Mouse (Mus musculus) intestine, embryonic 14.5 days (tissue): ENCODE measurements around the gene Gnaz. TPM values are rescaled to one million over a fixed set of nuclear protein-coding genes. Genes with fewer than 3 reads are reported as not detected.

Experiments used
- ATAC-seq: fragments of 200-750 bp; cut with Nextera tagmentation; replicated peaks from 2 replicates; pipeline ENCODE4 v1.8.0; 2017; ENCODE audit warnings: low read depth, moderate number of reproducible peaks, moderate TSS enrichment, moderate library complexity; ENCODE audit not compliant: low FRiP score, low TSS enrichment
- DNase-seq: peaks from one replicate; pipeline ENCODE4 v3.0.0-alpha.2; 2018; ENCODE audit warnings: low spot score
- H3K27ac ChIP-seq: fragments of 300-500 bp; sonication (generic); 2 replicates; pipeline ENCODE4 v1.5.1; 2014; ENCODE audit warnings: low read depth, mild to moderate bottlenecking, control low read depth
- H3K27me3 ChIP-seq: fragments of 300-500 bp; sonication (generic); replicated peaks from 2 replicates; pipeline ENCODE4 v1.6.1; 2014; ENCODE audit warnings: low read length, control low read depth; ENCODE audit not compliant: control insufficient read depth, insufficient read depth
- H3K36me3 ChIP-seq: fragments of 300-500 bp; sonication (generic); 2 replicates; pipeline ENCODE4 v1.6.1; 2014; ENCODE audit warnings: low read length, control low read depth; ENCODE audit not compliant: control insufficient read depth, insufficient read depth
- H3K4me1 ChIP-seq: fragments of 300-500 bp; sonication (generic); replicated peaks from 2 replicates; pipeline ENCODE4 v1.6.1; 2014; ENCODE audit warnings: low read length, control low read depth, mixed read lengths; ENCODE audit not compliant: control insufficient read depth, insufficient read depth
- H3K4me2 ChIP-seq: fragments of 300-500 bp; sonication (generic); 2 replicates; pipeline ENCODE4 v1.6.1; 2014; ENCODE audit warnings: low read length
- H3K4me3 ChIP-seq: fragments of 300-500 bp; sonication (generic); 2 replicates; pipeline ENCODE4 v1.5.1; 2014; ENCODE audit warnings: low read depth, low read length, control low read depth, mixed read lengths
- H3K9ac ChIP-seq: fragments of 300-500 bp; sonication (generic); 2 replicates; pipeline ENCODE4 v1.6.1; 2014; ENCODE audit warnings: mild to moderate bottlenecking, low read length
- H3K9me3 ChIP-seq: fragments of 300-500 bp; sonication (generic); 2 replicates; pipeline ENCODE4 v1.6.1; 2016; ENCODE audit warnings: low read length, control low read depth; ENCODE audit not compliant: control insufficient read depth
- WGBS: fragments of 180-500 bp; shearing (Covaris S2); extraction: QIAGEN DNeasy Blood & Tissue Kit; methylation state at CpG from one replicate; pipeline ENCODE4 v1.1.7; 2014; 5-methylcytosine and 5-hydroxymethylcytosine counted together
- polyA plus RNA-seq: library from polyadenylated mRNA; unstranded; fragments of >200 nt; fragmentation: Nextera tagmentation; extraction: Ambion mirVana; gene quantifications from 2 replicates; pipeline ENCODE4 v1.2.1, GENCODE M21; 2014

Gene Gnaz
- polyA plus RNA-seq, 1 experiment from 2014 or later, result 3.9 TPM

- WGBS, result 74% methylated on average over 6 of the region's 6 CpGs
Measured at GRCm38 (mm10) chr10:75065691-75066090, 98.7 kb downstream of the Gnaz start.

More at GRCm38 (mm10) chr10:75065691-75066090, 98.7 kb downstream of the Gnaz start:
- no peak for ATAC-seq
- H3K4me3 ChIP-seq, result no peak overlapping the region
- H3K4me2 ChIP-seq, result no peak overlapping the region
- H3K27ac ChIP-seq, result no peak overlapping the region
- H3K36me3 ChIP-seq, result no peaks in the 10 kb centered on the region; the same call in 1 of the 2 replicates
- H3K9me3 ChIP-seq, result no peaks in the 10 kb centered on the region
- H3K9ac ChIP-seq, result no peak overlapping the region
- DNase-seq, result no peak
- H3K4me1 ChIP-seq, result peaks cover 51% of the 10 kb centered on the region
- no peaks in the 10 kb centered on the region for H3K27me3 ChIP-seq

Other genes starting within 250 kb of the Gnaz start
- not detected in 2 replicates for gene Rsph14, start 65.4 kb downstream of the Gnaz start, polyA plus RNA-seq
- gene Rab36, start 69.9 kb downstream of the Gnaz start, polyA plus RNA-seq, result 8.2 and 8.9 TPM in 2 replicates
- 11.3 and 14.4 TPM in 2 replicates for gene Bcr, start 93.4 kb downstream of the Gnaz start, polyA plus RNA-seq
- 24.8 and 25.4 TPM in 2 replicates for gene Specc1l, start 244.9 kb downstream of the Gnaz start, polyA plus RNA-seq